Mouse (Mus musculus): ENCODE measurements around the gene Cacna1c.

DNA sequence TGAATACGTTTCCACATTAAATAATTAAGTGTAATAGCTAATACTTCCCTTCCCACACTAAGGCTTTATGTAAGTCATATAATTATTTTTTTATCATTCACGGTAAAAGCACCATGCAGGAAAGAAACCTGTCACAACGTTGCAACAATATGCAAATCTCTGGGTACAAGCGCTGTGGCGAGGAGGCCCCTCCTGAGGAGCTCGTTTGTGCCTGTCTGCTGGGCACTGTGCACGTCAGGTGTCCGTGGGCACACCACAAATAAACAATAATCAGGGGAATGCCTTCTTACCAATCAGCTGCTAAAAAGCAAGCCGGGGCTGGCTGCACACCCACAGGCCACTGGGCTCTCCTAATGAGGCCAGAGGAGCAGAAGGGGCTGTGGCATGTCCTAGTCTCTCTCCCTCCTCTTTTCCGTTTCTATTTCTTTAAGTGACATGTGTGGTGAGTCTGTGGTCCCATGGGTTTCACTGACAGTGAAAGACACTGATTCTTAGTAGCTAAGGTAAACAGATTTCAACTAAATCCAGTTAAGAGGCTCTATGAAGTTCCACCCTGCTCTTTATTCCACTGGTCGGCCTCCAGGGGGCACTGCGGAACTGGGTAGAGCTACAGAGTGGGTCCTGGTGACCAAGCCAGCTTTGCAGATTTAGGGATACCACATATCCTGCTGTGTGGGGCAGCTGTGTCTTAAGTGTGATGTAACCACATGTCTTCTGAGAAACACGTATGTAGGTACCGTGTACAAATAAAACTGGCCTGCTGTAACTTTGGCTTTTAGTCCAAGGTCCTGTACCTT lies 549.8 kb downstream of the Cacna1c start:
- TF ChIP-seq POLR2A (IDR thresholded peaks at IDR 0.05; ENCODE audit: borderline replicate concordance, extremely low read depth, insufficient read depth, insufficient read length, poor library complexity, severe bottlenecking) (no peak), CTCF (IDR thresholded peaks at IDR 0.05; ENCODE audit: borderline replicate concordance, extremely low read depth, insufficient read depth, insufficient read length) (peak; percentile 87)
